11 mouse cellular contexts compared by ENCODE assay signal in genomic region chr1:53093180-53093579, GRCm38 (mm10). TPM values are rescaled to one million over a fixed set of nuclear protein-coding genes. Genes with fewer than 3 reads are reported as not detected.
DNase-seq lines count a peak whose midpoint lies in the region; ATAC-seq and TF ChIP-seq lines count a peak whose summit lies in the region.
"Had no signal": no experiment of that assay in that cellular context is flagged by ENCODE, and none has a peak within 500 bp of the region (broad histone marks: within the 10 kb centered on the region; RNA-seq: fewer than 3 reads in every experiment).

No protein-coding gene starts in this region.

- no peak overlapping the region for H3K4me3 ChIP-seq in layer of hippocampus, adult 2 months
- no peak overlapping the region for H3K4me3 ChIP-seq in E14TG2a.4 (replicated peaks; ENCODE audit: low read length)
- H3K4me3 ChIP-seq: heart, embryonic 12.5 days; lung, embryonic 15.5 days had no signal

- peak; percentile 52 for TF ChIP-seq CTCF in layer of hippocampus, adult 2 months (conservative IDR thresholded peaks at IDR 0.05)
- peak; percentile 45 for TF ChIP-seq CTCF in E14TG2a.4 (conservative IDR thresholded peaks at IDR 0.05; ENCODE audit: low read length)

- no peak for ATAC-seq in inflammation-experienced regulatory T-cells, adult 6 months

- H3K27ac ChIP-seq in layer of hippocampus, adult 2 months: no peak overlapping the region
- H3K27ac ChIP-seq: lung, embryonic 15.5 days had no signal

- no peak for DNase-seq in layer of hippocampus, adult 2 months (ENCODE audit: low spot score in 2 of 2)
- no peak for DNase-seq in layer of hippocampus, postnatal 10 days (ENCODE audit: low spot score in 2 of 2)
- DNase-seq in ZHBTc4 (ENCODE audit: low read depth, low spot score): peak; percentile 27
- DNase-seq in induced T-regulatory cell, adult 2 months (ENCODE audit: low read depth): peak; percentile 54
- no peak for DNase-seq in urinary bladder, postnatal 36 days (ENCODE audit: low spot score in 2 of 2)
- DNase-seq in frontal cortex, postnatal 36 days (ENCODE audit: low spot score in 2 of 2): no peak

- H3K9me3 ChIP-seq in E14TG2a.4 (ENCODE audit: low read length): 0 out of 2 replicates have a peak, but pooled peaks cover under 1% of the 10 kb centered on the region
- H3K9me3 ChIP-seq: heart, embryonic 12.5 days; lung, embryonic 15.5 days had no signal

- H3K4me1 ChIP-seq in E14TG2a.4 (replicated peaks; ENCODE audit: low read depth, low read length): no peaks in the 10 kb centered on the region
- H3K4me1 ChIP-seq: lung, embryonic 15.5 days had no signal

- no peaks in the 10 kb centered on the region for H3K27me3 ChIP-seq in E14TG2a.4 (ENCODE audit: insufficient read depth, low read length)
- H3K27me3 ChIP-seq: heart, embryonic 12.5 days; lung, embryonic 15.5 days had no signal

- H3K36me3 ChIP-seq in E14TG2a.4 (ENCODE audit: insufficient read depth, low read length): no peaks in the 10 kb centered on the region
- H3K36me3 ChIP-seq: heart, embryonic 12.5 days; lung, embryonic 15.5 days had no signal

RNA-seq across cellular contexts. Expression of gene Mstn, which starts 31.7 kb away (rescaled TPM):
- under 1 TPM; 0.69 to 0.83 TPM for total RNA-seq in layer of hippocampus, adult 2 months (2021)
- total RNA-seq in layer of hippocampus, postnatal 10 days (2021): 1 to 10 TPM; 2.1 to 2.2 TPM
- under 1 TPM in 2 of 3 experiments, not detected in 1; 0.28 to 0.43 TPM for polyA plus RNA-seq in inflammation-experienced regulatory T-cells, adult 6 months (2017; shearing (Covaris generic))
- polyA plus RNA-seq: intestine, embryonic 14.5 days had no signal

Comparison
In these comparisons a context has a peak if more than half of its experiments do, and no peak if none do; other contexts are left out.
1. DNase-seq: peak in ZHBTc4 (single experiment) and induced T-regulatory cell, adult 2 months (single experiment); none in layer of hippocampus, adult 2 months (0 of 2), layer of hippocampus, postnatal 10 days (0 of 2), urinary bladder, postnatal 36 days (0 of 2) and frontal cortex, postnatal 36 days (0 of 2).